Mouse (Mus musculus) left cerebral cortex, postnatal 36 days (tissue): ENCODE results near the gene Fgd6. TPM values are rescaled to one million over a fixed set of nuclear protein-coding genes. Genes with fewer than 3 reads are reported as not detected.

ENCODE experiments used
- DNase-seq, 2 experiments: peaks; one replicate each; pipeline ENCODE4 v3.0.0; 2021 to 2022; ENCODE audit warnings: low spot score in 2 of 2, mixed read lengths in 1 of 2
- intact Hi-C: fragments of 180-260 bp; cut with DNase I; formaldehyde crosslinking; loops from one replicate; pipeline ENCODE4 v1.15.1; 2025
- total RNA-seq, 2 experiments: library from RNA; stranded (reverse); gene quantifications; 2 replicates each; pipeline ENCODE4 v1.2.3; 2021

The Fgd6 gene
- total RNA-seq, 2 experiments from 2014 or later = 9.7 to 11.8 TPM

DNA sequence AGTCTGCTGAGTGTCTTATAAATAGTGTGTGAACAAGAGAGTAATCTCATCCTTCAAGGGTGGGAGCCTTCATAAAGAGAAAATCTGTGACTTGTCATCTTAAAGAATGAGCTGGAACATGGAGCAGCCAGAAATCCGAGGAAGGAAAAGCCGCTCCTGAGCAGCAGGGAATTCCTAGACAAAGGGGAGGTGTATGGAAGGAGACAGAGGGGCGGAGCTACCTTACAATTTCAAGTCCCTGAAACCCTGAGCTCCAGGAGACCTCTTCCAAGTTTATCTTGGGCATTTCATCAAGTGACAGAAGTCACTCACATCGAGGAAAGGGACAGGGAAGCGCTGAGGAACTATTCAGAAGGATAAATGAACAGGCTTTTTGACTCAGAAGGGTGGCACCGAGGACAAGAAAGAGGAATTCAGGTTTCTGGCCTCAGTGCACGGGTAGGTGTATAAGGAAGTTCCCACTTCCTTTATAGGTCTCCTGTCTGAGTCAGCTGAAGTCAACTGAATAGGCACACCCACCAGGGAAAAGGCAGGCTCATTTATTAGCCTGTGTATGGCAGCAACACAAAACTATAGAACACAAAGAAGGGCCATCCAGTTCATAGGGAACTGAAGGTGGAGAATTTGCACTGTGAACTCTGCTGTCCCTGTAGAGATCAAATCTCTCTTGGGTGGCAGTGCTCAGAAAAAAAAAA is 46.4 kb downstream of the Fgd6 start:
- intact Hi-C loops = loop anchor here (5.0 kb wide), 1 partner anchor 45 kb away; the partner anchor contains the start of genes Fgd6 and Vezt
- DNase-seq = no peak

DNA sequence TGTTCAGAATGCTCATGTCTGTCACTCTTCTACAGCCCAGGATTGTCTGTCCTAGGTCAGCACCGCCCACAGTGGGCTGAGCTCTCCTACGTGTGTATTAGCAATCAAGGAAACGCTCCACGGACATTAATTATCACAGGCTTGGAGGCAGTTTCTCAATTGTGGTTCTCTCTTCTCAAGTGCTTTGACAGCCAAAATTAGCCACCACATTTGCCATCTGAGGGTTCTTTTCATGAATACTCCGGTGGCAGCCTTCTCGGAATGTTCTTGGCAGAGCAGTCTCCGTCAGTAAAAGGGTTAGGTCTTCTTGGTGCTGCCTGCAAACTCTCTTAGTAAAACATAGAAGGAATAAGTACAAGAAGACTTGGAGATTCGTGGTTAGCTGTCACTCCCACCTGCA is 50.5 kb downstream of the Fgd6 start:
- intact Hi-C loops = no loop called here
- DNase-seq = peak in 1 of 2 experiments; percentile 14

GRCm38 (mm10) chr10:94087367-94088077 is 51.7 kb downstream of the Fgd6 start:
- no peak for DNase-seq
- intact Hi-C loops = no loop called here

- intact Hi-C loops = no loop called here
- DNase-seq = no peak
These were observed 54.2 kb downstream of the Fgd6 start for GRCm38 (mm10) chr10:94090032-94090431.

- no peak for DNase-seq
- intact Hi-C loops = no loop called here
These were observed 57.7 kb downstream of the Fgd6 start for GRCm38 (mm10) chr10:94093534-94093933.

DNA sequence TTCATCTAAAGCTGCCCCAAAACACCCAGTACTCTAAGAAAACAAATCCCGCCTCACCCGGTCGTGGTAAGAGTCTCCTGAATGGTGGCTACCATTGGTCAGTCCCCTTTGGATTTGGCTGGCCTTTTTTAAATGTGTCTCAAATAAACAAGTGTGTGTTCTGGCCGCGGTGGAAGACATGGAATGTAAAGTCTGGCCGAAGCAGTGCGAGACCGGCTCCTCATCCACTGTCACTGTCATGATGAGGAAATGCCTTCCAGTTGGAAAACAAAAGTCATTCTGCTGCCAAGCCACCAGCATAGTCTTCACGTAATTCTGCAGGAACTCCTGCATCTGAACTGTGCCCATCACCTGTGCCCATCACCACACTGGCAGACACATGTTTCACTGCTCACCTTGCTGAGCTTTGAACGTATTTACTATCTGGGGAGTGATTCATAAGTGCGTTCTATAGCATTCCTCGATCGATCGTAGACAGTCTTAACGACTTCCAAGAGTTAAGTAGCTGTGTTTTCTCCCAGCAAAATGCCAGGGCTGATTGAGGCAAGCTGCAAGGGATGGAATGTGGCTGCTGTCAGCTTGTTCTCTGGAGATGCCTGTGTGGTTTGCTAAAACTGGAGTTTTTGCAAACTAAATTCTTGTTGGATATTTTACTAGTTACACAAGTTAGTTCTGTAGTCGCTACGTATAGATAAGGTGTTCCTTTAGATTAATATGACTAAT is 60.1 kb downstream of the Fgd6 start:
- intact Hi-C loops = no loop called here
- no peak for DNase-seq

DNA sequence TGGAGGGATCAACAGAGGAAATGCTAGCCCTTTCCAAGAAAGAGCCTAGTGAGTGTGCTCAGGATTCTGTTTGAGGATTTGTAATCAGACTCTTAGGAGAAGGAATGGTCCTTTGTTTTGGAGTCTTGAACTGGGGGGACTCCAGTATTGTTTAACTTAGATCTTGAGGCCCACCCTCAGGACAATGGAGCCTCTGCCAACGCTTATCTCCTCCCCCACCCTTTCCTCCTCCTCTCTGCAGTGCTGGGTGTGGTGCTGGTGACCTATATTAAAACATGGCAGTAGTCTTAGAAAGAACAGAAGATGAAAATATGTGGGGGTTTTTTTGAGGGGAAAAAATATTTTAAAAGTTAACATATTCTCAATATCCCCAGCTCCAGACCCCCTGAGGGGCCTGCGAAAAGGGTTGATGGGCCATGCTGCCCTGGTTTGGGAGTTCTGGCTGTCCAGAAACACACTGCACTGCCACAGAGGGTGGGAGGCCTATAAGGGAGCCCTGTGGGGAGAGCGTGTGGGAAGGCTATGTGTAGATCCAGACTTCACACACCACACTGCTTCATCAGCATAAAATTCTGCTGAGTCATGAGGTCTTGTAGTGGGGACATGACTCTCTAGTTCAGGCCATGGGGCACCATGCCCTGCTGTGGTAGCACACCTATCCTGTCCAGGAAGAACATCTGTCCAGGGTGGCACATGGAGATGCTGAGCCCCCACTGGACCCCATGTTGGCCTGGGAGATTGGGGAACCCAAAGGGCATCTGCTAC is 61.5 kb downstream of the Fgd6 start:
- intact Hi-C loops = no loop called here
- DNase-seq = no peak

DNA sequence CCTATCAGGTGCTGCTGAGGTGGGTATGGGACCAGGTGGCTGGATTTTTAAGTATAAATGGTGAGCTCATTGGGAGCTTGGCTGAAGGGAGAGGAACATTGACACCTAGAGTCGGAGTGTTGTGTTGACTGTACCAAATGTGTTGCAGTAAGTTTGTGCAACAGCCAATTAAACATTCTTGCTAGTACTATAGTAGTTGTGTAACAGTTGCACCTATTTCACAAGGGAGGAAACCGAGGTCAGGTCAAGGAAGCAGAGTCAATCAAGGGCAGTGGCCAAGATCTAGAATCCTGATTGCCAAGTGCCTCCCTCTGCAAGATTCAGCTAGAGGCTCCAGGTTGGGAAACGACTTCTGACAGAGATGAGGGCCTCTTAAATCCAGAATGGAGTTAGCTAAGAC is 62.3 kb downstream of the Fgd6 start:
- DNase-seq = no peak
- intact Hi-C loops = no loop called here

DNA sequence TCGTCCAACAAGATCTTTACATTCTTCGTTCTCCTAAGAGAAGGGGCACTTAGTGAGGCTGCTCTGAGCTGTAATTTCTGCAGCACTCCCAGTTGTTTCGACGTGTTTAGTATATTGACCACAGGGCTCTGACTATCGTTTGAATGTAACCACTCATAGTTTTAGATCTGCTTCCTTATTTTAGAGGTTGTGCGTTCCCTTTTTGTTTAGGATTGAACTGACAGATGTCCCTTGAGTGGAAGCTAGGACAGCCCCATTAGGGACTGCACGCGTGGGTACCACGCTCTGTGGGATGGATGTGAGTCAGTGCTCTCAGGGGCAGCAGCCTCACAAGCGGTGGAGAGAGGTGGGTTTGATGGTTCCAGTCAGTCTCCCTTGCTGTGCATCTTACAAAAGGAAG is 69.7 kb downstream of the Fgd6 start:
- intact Hi-C loops = no loop called here
- DNase-seq = no peak

DNA sequence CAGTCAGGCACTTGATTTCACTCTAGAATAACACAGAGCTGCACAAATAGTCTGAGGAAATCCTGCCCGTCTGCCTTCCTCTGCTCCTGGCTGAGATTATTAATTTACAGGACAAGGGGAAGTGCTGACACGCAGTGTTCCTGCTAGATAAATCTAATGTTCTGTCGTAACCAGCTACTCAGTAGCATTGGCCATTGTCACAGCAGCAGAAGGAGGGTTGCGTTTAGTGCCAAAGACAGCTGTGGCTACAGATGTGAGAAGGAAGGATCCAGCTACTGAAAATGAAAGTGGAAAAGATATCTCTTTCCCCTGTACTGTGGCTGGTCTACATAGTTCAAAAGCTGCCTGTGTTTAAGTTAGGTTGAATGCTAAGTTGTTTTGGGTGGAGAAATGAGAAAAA is 71.4 kb downstream of the Fgd6 start:
- no peak for DNase-seq
- intact Hi-C loops = no loop called here

- DNase-seq = no peak
- intact Hi-C loops = no loop called here
These were observed 71.8 kb downstream of the Fgd6 start for GRCm38 (mm10) chr10:94107607-94108006.

GRCm38 (mm10) chr10:94108791-94109190 is 73.0 kb downstream of the Fgd6 start:
- DNase-seq = no peak
- intact Hi-C loops = no loop called here

DNA sequence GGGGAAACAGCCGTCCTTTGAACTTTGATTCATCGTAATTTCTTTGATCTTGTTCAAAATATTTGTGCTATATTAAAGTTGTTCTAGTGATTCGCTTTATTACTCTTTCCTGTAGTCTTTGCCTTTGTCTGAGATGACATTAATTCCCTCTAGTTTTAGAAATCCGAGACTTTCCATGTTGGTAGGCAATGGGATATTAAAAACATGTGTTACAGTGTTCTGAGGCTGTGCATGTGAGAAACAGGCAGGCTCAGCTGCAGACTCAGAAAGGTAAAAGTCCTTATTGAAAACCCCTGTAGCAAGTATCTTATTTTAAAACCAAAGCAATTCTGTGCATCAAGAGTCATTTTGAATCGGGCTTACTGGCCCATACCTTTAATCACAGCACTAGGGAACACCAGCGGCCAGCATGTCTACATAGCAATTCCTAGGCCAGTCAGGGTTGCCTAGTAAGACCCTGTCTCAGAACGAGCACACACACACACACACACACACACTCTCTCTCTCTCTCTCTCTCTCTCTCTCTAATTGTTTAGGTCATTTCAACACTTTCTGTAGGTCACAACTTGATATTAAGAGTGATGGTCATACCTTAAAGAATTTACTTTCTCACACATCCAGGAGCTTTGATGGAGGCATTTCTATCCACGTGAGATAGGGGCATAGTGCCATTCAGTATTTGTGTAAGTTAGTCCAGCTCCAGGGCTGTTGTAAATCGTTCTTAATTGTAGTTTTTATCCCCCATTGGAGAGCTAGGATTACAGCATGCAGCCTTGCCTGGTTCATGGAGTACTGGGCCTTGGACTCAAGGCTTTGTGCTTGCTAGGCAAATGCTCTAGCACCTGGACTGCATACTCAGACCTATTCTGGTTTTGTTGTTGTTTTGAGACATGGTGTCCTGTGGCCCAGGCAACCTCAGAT is 75.3 kb downstream of the Fgd6 start:
- intact Hi-C loops = no loop called here
- no peak for DNase-seq

- no peak for DNase-seq
- intact Hi-C loops = no loop called here
These were observed 76.4 kb downstream of the Fgd6 start for GRCm38 (mm10) chr10:94112207-94112606.

GRCm38 (mm10) chr10:94115893-94116599 is 80.2 kb downstream of the Fgd6 start:
- DNase-seq = peak; percentile 46 to 76
- intact Hi-C loops = loop anchor here (2.0 to 5.0 kb wide), 2 partner anchors 79 to 299 kb away; partner anchors contain the start of gene Fgd6

- intact Hi-C loops = loop anchor here (2.0 to 5.0 kb wide), 2 partner anchors 80 to 300 kb away; partner anchors contain the start of gene Fgd6
- DNase-seq = no peak
These were observed 81.1 kb downstream of the Fgd6 start for GRCm38 (mm10) chr10:94116781-94117340.

DNA sequence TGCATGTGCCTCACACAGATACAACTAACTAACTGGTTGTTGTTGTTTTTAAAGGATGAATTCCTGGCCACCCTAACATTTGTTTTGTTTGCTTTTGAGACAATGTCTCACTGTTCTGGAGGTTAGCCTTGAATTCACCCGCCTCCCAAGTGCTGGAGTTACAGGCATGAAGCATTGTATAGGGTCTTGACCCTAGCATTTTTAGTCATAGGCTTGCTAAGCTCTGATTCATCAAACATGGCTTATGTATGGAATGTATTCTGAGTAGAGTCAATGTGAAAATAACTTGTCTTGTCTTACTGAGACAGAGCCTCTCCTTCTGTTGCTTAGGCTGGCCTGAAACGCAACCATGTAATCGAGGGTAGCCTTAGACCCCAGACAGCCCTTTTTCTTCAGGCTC is 82.1 kb downstream of the Fgd6 start:
- intact Hi-C loops = loop anchor here (2.0 to 5.0 kb wide), 2 partner anchors 81 to 301 kb away; partner anchors contain the start of gene Fgd6
- no peak for DNase-seq

DNA sequence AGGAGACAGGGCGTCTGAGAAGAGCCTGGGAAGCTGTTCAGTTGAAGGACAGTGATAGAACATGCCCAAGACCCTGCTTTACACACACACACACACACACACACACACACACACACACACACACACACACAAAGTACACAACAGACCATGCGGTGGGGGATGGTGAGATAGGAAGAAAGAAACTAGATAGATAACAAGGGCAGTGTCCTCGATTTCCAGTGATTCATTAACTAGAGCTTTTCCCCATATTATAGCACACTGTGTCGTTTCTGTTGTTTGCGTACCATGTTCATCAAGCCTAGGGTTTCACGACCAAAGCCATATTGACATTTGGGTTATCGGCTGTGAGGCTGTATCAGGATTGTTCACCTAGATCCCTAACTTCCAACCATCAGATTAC is 83.2 kb downstream of the Fgd6 start:
- intact Hi-C loops = loop anchor here (5.0 kb wide), 1 partner anchor 302 kb away; no protein-coding TSS in a partner anchor

More for the DNA sequence above, 83.2 kb downstream of the Fgd6 start:
- DNase-seq = no peak
